Comparison of ENCODE assay signal across 8 mouse cellular contexts in genomic region chr14:32121920-32122315, GRCm38 (mm10). TPM values are rescaled to one million over a fixed set of nuclear protein-coding genes. Genes with fewer than 3 reads are reported as not detected.
DNase-seq lines count a peak whose midpoint lies in the region.

No protein-coding gene starts in this region.

- intact Hi-C loops in gastrocnemius, postnatal 14 days (cut with DNase I; ENCODE audit: low total_unique reads), result no loop called here
- intact Hi-C loops in gastrocnemius, postnatal 36 days (cut with DNase I), result no loop called here

- DNase-seq in gastrocnemius, postnatal 14 days, result peak; percentile 19
- no peak for DNase-seq in gastrocnemius, postnatal 36 days
- DNase-seq in CD4-positive, CD25-positive, alpha-beta regulatory T cell, adult 2 months (ENCODE audit: low read depth, low spot score), result peak; percentile 67
- peak; percentile 63 for DNase-seq in c-Kit-positive CD71-positive TER-119-positive erythroid progenitor cells, embryonic 14.5 days (ENCODE audit: low spot score)
- DNase-seq in kidney, postnatal 4 days, result peak; percentile 36 to 47
- DNase-seq in retina, embryonic 14.5 days (ENCODE audit: low spot score), result peak; percentile 45
- no peak for DNase-seq in layer of hippocampus, adult 11-12 months (ENCODE audit: low spot score)
- no peak for DNase-seq in Muller cell, postnatal 12 days (ENCODE audit: inconsistent ontology term)

RNA-seq across cellular contexts. Expression of gene Msmb, which starts 19.9 kb away (rescaled TPM):
- not detected for total RNA-seq in gastrocnemius, postnatal 14 days (2021)
- total RNA-seq in gastrocnemius, postnatal 36 days (2021), result not detected

RNA-seq across cellular contexts. Expression of gene Dph3, which starts 36.4 kb away (rescaled TPM):
- 10 to 100 TPM; 79.4 to 81.1 TPM for total RNA-seq in gastrocnemius, postnatal 14 days (2021)
- 100 to 1,000 TPM; 107 to 111 TPM for total RNA-seq in gastrocnemius, postnatal 36 days (2021)

RNA-seq across cellular contexts. Expression of gene Oxnad1, which starts 36.7 kb away (rescaled TPM):
- 10 to 100 TPM; 19.6 to 23.9 TPM for total RNA-seq in gastrocnemius, postnatal 14 days (2021)
- total RNA-seq in gastrocnemius, postnatal 36 days (2021), result 10 to 100 TPM; 20.3 to 23.7 TPM

RNA-seq across cellular contexts. Expression of gene Ncoa4, which starts 37.7 kb away (rescaled TPM):
- total RNA-seq in gastrocnemius, postnatal 14 days (2021), result 10 to 100 TPM; 46.7 to 51.1 TPM
- total RNA-seq in gastrocnemius, postnatal 36 days (2021), result 10 to 100 TPM; 55.2 to 61.5 TPM

Comparison
In these comparisons a context has a peak if more than half of its experiments do, and no peak if none do; other contexts are left out.
1. DNase-seq: peak in gastrocnemius, postnatal 14 days (single experiment), CD4-positive, CD25-positive, alpha-beta regulatory T cell, adult 2 months (single experiment), c-Kit-positive CD71-positive TER-119-positive erythroid progenitor cells, embryonic 14.5 days (single experiment), kidney, postnatal 4 days (2 of 2) and retina, embryonic 14.5 days (single experiment); none in gastrocnemius, postnatal 36 days (0 of 2), layer of hippocampus, adult 11-12 months (single experiment) and Muller cell, postnatal 12 days (single experiment).